Mouse (Mus musculus) olfactory bulb, adult 2 months (tissue): ENCODE results near the gene Spsb2.

Experiments
- CTCF ChIP-seq: fragments of 200-500 bp; IDR thresholded peaks from 2 replicates; pipeline ENCODE4 v1.5.1; 2012; ENCODE audit warnings: low read depth, mild to moderate bottlenecking, low read length, moderate library complexity; ENCODE audit not compliant: insufficient read depth
- POLR2A ChIP-seq: fragments of 200-500 bp; IDR thresholded peaks from 2 replicates; pipeline ENCODE4 v1.6.1; 2012; ENCODE audit warnings: mild to moderate bottlenecking, low read depth, low read length, moderate library complexity; ENCODE audit not compliant: insufficient read depth

DNA sequence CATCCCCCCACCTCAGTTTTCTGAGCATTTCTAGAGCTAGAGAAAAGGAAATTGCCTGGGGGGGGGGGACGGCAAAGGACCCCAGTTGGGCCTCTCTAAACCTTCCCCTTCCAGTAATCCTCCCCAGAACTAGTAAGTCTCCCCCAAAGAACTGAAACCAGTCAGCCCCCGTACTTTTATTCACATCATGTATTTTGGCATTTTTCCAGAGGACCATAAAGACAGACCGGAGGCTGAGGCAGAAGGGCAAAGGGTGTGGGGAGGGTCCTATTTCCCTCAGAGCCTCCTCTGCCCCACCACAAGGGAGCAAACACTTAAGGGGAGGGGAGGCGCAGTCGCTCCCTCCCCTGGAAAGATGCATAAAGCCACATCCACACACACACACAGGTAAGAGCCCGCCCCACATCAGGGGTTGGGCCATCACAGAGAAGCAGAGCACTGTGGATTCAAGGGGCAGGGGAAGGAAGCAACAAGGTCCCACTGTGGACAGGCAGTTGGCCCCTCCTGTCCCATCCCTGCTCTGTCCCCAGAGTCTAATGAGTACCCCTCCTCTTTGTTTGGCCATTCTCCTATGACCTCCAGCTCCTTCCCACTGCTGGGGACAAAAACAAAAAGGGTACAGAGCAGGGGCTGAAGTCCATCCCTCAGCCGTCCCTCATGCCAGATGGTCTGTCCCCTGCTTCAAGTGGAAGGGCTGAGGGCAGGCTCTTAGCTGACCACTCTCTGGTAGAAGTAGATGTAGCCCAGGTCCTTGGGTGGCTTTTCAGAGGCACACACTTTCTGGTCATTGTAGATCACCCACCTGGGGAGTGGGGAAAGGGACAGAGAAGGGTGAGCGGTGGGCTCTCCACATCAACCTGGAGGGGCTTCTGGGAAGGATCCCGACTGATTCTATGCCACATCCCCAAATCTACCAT is 6.7 kb downstream of the Spsb2 start:
- TF ChIP-seq CTCF, result no peak
- TF ChIP-seq POLR2A, result no peak
